Mouse (Mus musculus): Measurements from ENCODE around the gene Ldlrap1. TPM values are rescaled to one million over a fixed set of nuclear protein-coding genes. Genes with fewer than 3 reads are reported as not detected.

The Ldlrap1 gene
- polyA plus RNA-seq (2015; fragmentation: Nextera tagmentation; extraction: Ambion mirVana) = 2.9 and 3.8 TPM in 2 replicates

GRCm38 (mm10) chr4:134767426-134768225 is at the start of gene Ldlrap1:
Gene Ldlrap1 (minus strand): TSS chr4:134768024.

GRCm38 (mm10) chr4:134703835-134704546 is 63.8 kb downstream of the Ldlrap1 start, which contains the start of gene Man1c1:
Gene Man1c1 (minus strand): TSS chr4:134704290.

Other genes starting within 250 kb of the Ldlrap1 start
- gene Mtfr1l, start 232.6 kb downstream of the Ldlrap1 start, polyA plus RNA-seq (2015; fragmentation: Nextera tagmentation; extraction: Ambion mirVana) = 174 and 179 TPM in 2 replicates
- gene Selenon, start 215.9 kb downstream of the Ldlrap1 start, polyA plus RNA-seq (2015; fragmentation: Nextera tagmentation; extraction: Ambion mirVana) = 15.5 and 17.2 TPM in 2 replicates
- gene Man1c1, start 63.7 kb downstream of the Ldlrap1 start, polyA plus RNA-seq (2015; fragmentation: Nextera tagmentation; extraction: Ambion mirVana) = 6.7 and 6.8 TPM in 2 replicates
- 67.2 and 70.2 TPM in 2 replicates for gene Maco1, start 85.3 kb upstream of the Ldlrap1 start, polyA plus RNA-seq (2015; fragmentation: Nextera tagmentation; extraction: Ambion mirVana)
- gene Rhd, start 96.5 kb upstream of the Ldlrap1 start, polyA plus RNA-seq (2015; fragmentation: Nextera tagmentation; extraction: Ambion mirVana) = 1.2 and 1.5 TPM in 2 replicates
- gene Tmem50a, start 147.0 kb upstream of the Ldlrap1 start, polyA plus RNA-seq (2015; fragmentation: Nextera tagmentation; extraction: Ambion mirVana) = 218 and 241 TPM in 2 replicates
- 264 and 337 TPM in 2 replicates for gene Rsrp1, start 155.6 kb upstream of the Ldlrap1 start, polyA plus RNA-seq (2015; fragmentation: Nextera tagmentation; extraction: Ambion mirVana)
- 60.1 and 62.8 TPM in 2 replicates for gene Syf2, start 162.9 kb upstream of the Ldlrap1 start, polyA plus RNA-seq (2015; fragmentation: Nextera tagmentation; extraction: Ambion mirVana)

Measured in neural tube, postnatal 0 days (tissue).